Mouse (Mus musculus) T-cell, adult 66 days (primary cell): ENCODE results near the gene Cox6a1. TPM values are rescaled to one million over a fixed set of nuclear protein-coding genes. Genes with fewer than 3 reads are reported as not detected.

Experiments
- total RNA-seq, 2 experiments: library from RNA; stranded (reverse); gene quantifications; 3 replicates in 1 of 2; 4 replicates in 1 of 2; pipeline ENCODE4 v1.2.4; 2023

Gene Cox6a1
- total RNA-seq, result 100 to 1,000 TPM; 225 to 226 TPM

DNA sequence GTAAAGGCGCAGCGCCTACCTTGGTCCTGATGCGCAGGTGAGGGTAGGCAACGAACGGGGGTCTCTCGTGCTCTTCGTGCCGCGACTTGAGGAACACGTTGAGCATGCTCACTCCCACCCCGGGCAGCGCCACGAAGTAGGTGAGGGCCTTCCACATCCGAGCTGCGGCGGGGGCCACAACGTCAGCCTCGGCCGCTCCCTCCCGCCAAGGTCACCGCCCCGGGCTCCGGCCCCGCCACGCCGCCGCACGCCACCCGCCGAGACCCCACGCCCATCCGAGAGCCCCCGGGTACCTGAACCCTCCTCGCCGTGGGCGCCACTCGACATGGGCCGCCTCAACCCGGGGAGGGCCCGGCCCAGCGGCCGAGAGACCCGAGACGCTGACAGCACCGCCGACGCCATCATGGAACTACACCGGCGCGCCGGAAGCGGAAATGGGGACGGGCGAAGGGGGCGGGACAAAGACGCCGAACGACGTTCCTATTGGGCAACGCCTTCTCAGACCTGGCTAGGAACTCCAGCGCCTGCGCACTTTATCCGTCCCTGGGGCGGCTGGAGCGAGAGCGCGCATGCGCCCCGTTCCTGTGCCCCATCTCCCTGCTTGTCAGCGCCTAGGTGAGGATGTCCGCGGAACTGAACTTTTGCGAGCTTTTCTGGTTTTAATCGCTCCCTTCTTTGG lies at the start of gene Cox6a1:
Gene Cox6a1 (minus strand): TSS at position 436 of the 679 bp plus-strand sequence.

DNA sequence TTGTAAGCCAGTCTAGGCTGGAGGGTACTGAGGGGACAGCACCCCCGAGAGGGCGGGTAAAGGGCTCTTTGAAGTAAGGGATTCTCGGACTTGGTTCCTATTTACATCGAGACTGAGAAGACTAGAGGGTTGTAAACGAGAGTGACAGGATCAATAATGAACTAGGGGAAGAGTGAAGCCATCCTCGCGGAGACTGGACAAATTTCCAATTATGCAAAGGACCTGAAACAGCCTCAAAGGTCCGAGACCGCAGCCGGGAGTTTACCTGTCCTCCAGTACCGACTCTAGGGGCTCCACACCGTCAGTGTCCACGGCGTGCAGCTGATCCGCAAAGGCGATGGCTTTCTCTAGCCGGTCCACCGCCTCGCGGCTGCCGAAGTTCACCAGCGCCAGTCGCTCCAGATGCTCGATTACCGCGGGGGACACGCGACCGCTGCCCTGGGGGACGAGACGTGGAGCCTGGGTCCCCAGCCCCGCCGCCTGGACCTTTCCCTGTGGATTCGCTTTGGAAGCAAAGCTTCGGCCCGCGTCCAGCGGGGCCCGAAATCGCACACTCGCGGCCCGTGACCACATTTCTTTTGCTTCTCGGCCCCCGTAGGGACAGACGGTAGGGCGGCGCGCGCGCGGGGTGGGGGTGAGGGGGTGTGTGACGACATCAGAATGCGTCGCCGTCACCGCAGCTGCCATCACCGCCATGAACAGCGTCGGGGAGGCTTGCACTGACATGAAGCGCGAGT lies 8.0 kb downstream of the Cox6a1 start, which contains the start of the genes Gatc and Triap1:
Gene Gatc (minus strand): TSS at position 602 of the 737 bp plus-strand sequence.
Gene Triap1 (plus strand): TSS at position 649 of the 737 bp plus-strand sequence.

DNA sequence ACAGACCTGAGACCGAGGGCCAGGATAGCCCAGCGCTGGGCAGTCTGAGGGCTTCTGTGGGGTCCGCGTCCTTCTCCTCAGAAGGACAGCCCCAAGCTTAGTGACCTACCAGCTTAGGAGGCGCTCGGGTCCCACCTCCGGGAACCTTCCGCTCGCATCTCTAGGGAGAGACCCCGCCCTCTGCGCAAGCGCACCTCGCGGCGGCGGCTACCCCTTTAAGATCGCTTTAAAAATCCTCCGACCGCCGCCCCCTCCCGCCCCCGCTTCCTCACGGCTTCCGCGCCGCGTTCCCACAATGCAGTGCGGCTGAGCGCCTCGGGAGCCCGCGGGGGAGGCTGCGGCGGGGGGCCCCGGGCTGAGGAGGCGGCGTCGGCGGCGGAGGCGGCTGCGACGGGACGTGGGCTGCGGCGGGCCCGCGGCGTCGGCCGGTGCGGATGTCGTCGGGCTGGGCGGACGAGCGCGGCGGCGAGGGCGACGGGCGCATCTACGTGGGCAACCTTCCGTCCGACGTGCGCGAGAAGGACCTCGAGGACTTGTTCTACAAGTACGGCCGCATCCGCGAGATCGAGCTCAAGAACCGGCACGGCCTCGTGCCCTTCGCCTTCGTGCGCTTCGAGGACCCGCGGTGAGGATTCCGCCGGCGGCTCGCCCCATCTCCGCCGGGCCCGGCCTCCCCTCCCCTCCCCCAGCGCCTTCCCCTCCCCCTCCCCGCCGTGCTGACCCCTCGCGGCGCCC lies 21.7 kb downstream of the Cox6a1 start, which contains the start of gene Srsf9:
Gene Srsf9 (plus strand): TSS at position 303 of the 735 bp plus-strand sequence.

DNA sequence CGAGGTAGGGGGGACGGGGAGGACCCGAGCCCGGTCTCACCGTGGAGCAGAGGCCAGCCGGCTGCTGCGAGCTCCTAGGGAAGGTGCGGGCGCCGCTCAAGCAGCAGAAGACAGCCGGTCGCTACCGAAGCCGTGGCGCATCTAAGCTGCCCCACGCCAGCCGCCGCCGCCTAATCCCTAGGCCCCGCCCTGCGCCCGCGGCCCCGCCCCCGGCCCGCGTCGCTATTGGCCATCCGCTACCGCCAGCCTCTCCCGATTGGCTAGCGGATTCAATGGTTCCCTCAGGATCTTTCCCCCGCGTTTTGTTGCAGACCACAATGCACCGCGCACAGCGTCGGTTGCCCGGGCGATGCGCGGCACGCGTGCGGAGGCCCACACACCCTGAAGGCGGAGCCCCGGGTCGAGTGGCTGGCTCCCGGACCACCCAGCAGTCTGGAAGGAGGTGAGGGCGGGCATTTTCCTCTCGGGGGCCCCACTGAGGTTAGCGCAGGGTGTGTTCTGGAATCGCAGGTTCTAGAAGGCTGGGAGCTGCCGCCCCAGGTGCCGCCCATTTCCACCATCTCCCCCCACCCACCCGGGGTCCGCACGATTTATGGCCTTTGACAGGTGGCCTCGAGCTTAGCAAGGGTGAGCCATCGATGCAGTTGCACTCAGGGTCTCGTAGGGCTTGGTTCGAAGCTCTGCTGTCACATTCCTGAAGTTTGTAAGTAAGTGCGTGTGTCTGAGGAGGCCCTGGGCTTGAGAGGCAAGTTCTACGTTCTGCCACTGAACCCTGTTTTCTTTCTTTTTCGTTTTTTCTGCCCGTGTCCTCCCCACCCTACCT lies 47.8 kb downstream of the Cox6a1 start, which contains the start of gene Dynll1:
Gene Dynll1 (minus strand): TSS at position 208 of the 823 bp plus-strand sequence.

Other genes with a start within 250 kb of the Cox6a1 start
- 10 to 100 TPM; 28.8 to 33.1 TPM for gene Acads, start 229.6 kb downstream of the Cox6a1 start, total RNA-seq
- gene Unc119b, start 214.0 kb downstream of the Cox6a1 start, total RNA-seq, result 10 to 100 TPM; 29.4 to 36.9 TPM
- 10 to 100 TPM; 80.2 to 90.7 TPM for gene Mlec, start 190.8 kb downstream of the Cox6a1 start, total RNA-seq
- 1 to 10 TPM in 1 of 2 experiments, not detected in 1; 1.0 TPM for gene Cabp1, start 154.6 kb downstream of the Cox6a1 start, total RNA-seq
- gene Pop5, start 113.1 kb downstream of the Cox6a1 start, total RNA-seq, result 10 to 100 TPM; 75.4 to 98.4 TPM
- 100 to 1,000 TPM; 151 to 153 TPM for gene Rnf10, start 76.1 kb downstream of the Cox6a1 start, total RNA-seq
- gene Coq5, start 69.3 kb downstream of the Cox6a1 start, total RNA-seq, result 10 to 100 TPM; 23.3 to 27.3 TPM
- gene Dynll1, start 48.0 kb downstream of the Cox6a1 start, total RNA-seq, result 100 to 1,000 TPM; 250 to 284 TPM
- gene Srsf9, start 21.8 kb downstream of the Cox6a1 start, total RNA-seq, result 10 to 100 TPM; 39.9 to 45.1 TPM
- 1 to 10 TPM; 4.7 to 8.2 TPM for gene Gatc, start 7.8 kb downstream of the Cox6a1 start, total RNA-seq
- gene Triap1, start 7.8 kb downstream of the Cox6a1 start, total RNA-seq, result 10 to 100 TPM; 18.7 to 20.7 TPM
- not detected for gene Msi1, start 80.6 kb upstream of the Cox6a1 start, total RNA-seq
- gene Pla2g1b, start 117.3 kb upstream of the Cox6a1 start, total RNA-seq, result not detected
- gene Sirt4, start 135.7 kb upstream of the Cox6a1 start, total RNA-seq, result 10 to 100 TPM; 10.4 to 11.3 TPM
- gene Pxn, start 157.7 kb upstream of the Cox6a1 start, total RNA-seq, result 10 to 100 TPM; 61.8 to 63.1 TPM
- gene Rplp0, start 210.5 kb upstream of the Cox6a1 start, total RNA-seq, result 1,000 to 10,000 TPM; 2,572 to 2,778 TPM
- 100 to 1,000 TPM; 100 to 112 TPM for gene Gcn1l1, start 216.3 kb upstream of the Cox6a1 start, total RNA-seq